Mouse (Mus musculus): ENCODE results near the gene Castor2. TPM values are rescaled to one million over a fixed set of nuclear protein-coding genes. Genes with fewer than 3 reads are reported as not detected.

Gene Castor2
- total and polyA plus RNA-seq, 3 experiments, result 14.2 to 21.1 (median 20.7) TPM

- WGBS, result 34% methylated on average over 18 of the region's 18 CpGs
- Histone ChIP-seq H3K36me3 (ENCODE audit: control insufficient read depth, insufficient read depth, low read length) (no peaks in the 10 kb centered on the region), H3K27me3 (ENCODE audit: control insufficient read depth, insufficient read depth, low read length) (no peaks in the 10 kb centered on the region), H3K79me2 (replicated peaks; ENCODE audit: control insufficient read depth, insufficient read depth, low read length) (no peaks in the 10 kb centered on the region), H3K27ac (no peak overlapping the region), H3K4me1 (ENCODE audit: control insufficient read depth, insufficient read depth, low read length) (no peaks in the 10 kb centered on the region; the same call in 1 of the 2 replicates), H3K9ac (ENCODE audit: low read depth, low read length) (no peak overlapping the region), H3K4me3 (no peak overlapping the region)
- no peak for DNase-seq
- intact Hi-C loops (cut with DNase I), result no loop called here
- TF ChIP-seq CTCF (IDR thresholded peaks at IDR 0.05) (no peak), POLR2A (IDR thresholded peaks at IDR 0.05; ENCODE audit: insufficient read depth, low read depth, low read length) (no peak), EP300 (IDR thresholded peaks at IDR 0.05; ENCODE audit: insufficient read depth, low read depth, low read length) (no peak)
Measured at GRCm38 (mm10) chr5:134080685-134081548, 18.6 kb upstream of the Castor2 start.

GRCm38 (mm10) chr5:134085227-134085626, 14.3 kb upstream of the Castor2 start:
- TF ChIP-seq CTCF (IDR thresholded peaks at IDR 0.05) (peak; percentile 30), EP300 (IDR thresholded peaks at IDR 0.05; ENCODE audit: insufficient read depth, low read depth, low read length) (no peak), POLR2A (IDR thresholded peaks at IDR 0.05; ENCODE audit: insufficient read depth, low read depth, low read length) (no peak)
- no peaks in the 10 kb centered on the region for H3K79me2 ChIP-seq (replicated peaks; ENCODE audit: control insufficient read depth, insufficient read depth, low read length)
- intact Hi-C loops (cut with DNase I), result no loop called here
- WGBS, result 72% methylated on average over 4 of the region's 4 CpGs
- no peak overlapping the region for H3K9ac ChIP-seq (ENCODE audit: low read depth, low read length)
- DNase-seq, result no peak
- H3K4me3 ChIP-seq, result no peak overlapping the region
- no peaks in the 10 kb centered on the region; the same call in 1 of the 2 replicates for H3K4me1 ChIP-seq (ENCODE audit: control insufficient read depth, insufficient read depth, low read length)
- H3K27ac ChIP-seq, result no peak overlapping the region
- no peaks in the 10 kb centered on the region for H3K27me3 ChIP-seq (ENCODE audit: control insufficient read depth, insufficient read depth, low read length)
- no peaks in the 10 kb centered on the region for H3K36me3 ChIP-seq (ENCODE audit: control insufficient read depth, insufficient read depth, low read length)

GRCm38 (mm10) chr5:134085887-134086639, 13.4 kb upstream of the Castor2 start:
- intact Hi-C loops (cut with DNase I), result no loop called here
- Histone ChIP-seq H3K4me3 (no peak overlapping the region), H3K9ac (ENCODE audit: low read depth, low read length) (no peak overlapping the region), H3K4me1 (ENCODE audit: control insufficient read depth, insufficient read depth, low read length) (no peaks in the 10 kb centered on the region), H3K36me3 (ENCODE audit: control insufficient read depth, insufficient read depth, low read length) (no peaks in the 10 kb centered on the region), H3K79me2 (replicated peaks; ENCODE audit: control insufficient read depth, insufficient read depth, low read length) (no peaks in the 10 kb centered on the region), H3K27ac (no peak overlapping the region), H3K27me3 (ENCODE audit: control insufficient read depth, insufficient read depth, low read length) (no peaks in the 10 kb centered on the region)
- no peak for TF ChIP-seq EP300 (IDR thresholded peaks at IDR 0.05; ENCODE audit: insufficient read depth, low read depth, low read length)
- TF ChIP-seq CTCF (IDR thresholded peaks at IDR 0.05), result no peak
- no peak for TF ChIP-seq POLR2A (IDR thresholded peaks at IDR 0.05; ENCODE audit: insufficient read depth, low read depth, low read length)
- no peak for DNase-seq
- 81% methylated on average over 3 of the region's 3 CpGs for WGBS

GRCm38 (mm10) chr5:134087211-134087610, 12.3 kb upstream of the Castor2 start:
- Histone ChIP-seq H3K27me3 (ENCODE audit: control insufficient read depth, insufficient read depth, low read length) (no peaks in the 10 kb centered on the region), H3K79me2 (replicated peaks; ENCODE audit: control insufficient read depth, insufficient read depth, low read length) (no peaks in the 10 kb centered on the region), H3K4me3 (no peak overlapping the region), H3K27ac (peak overlapping the region; percentile 41; the same call in 1 of the 2 replicates), H3K9ac (ENCODE audit: low read depth, low read length) (no peak overlapping the region), H3K4me1 (ENCODE audit: control insufficient read depth, insufficient read depth, low read length) (no peaks in the 10 kb centered on the region), H3K36me3 (ENCODE audit: control insufficient read depth, insufficient read depth, low read length) (no peaks in the 10 kb centered on the region)
- DNase-seq, result peak in 1 of 2 experiments; percentile 38
- TF ChIP-seq POLR2A (IDR thresholded peaks at IDR 0.05; ENCODE audit: insufficient read depth, low read depth, low read length) (no peak), EP300 (IDR thresholded peaks at IDR 0.05; ENCODE audit: insufficient read depth, low read depth, low read length) (no peak), CTCF (IDR thresholded peaks at IDR 0.05) (no peak)
- 53% methylated on average over 5 of the region's 5 CpGs for WGBS
- intact Hi-C loops (cut with DNase I), result no loop called here

GRCm38 (mm10) chr5:134095766-134096165, 3.7 kb upstream of the Castor2 start:
- Histone ChIP-seq H3K9ac (ENCODE audit: low read depth, low read length) (no peak overlapping the region), H3K36me3 (ENCODE audit: control insufficient read depth, insufficient read depth, low read length) (no peaks in the 10 kb centered on the region), H3K79me2 (replicated peaks; ENCODE audit: control insufficient read depth, insufficient read depth, low read length) (no peaks in the 10 kb centered on the region), H3K4me3 (no peak overlapping the region), H3K27ac (no peak overlapping the region), H3K27me3 (ENCODE audit: control insufficient read depth, insufficient read depth, low read length) (no peaks in the 10 kb centered on the region), H3K4me1 (ENCODE audit: control insufficient read depth, insufficient read depth, low read length) (0 out of 2 replicates have a peak, but pooled peaks cover 2% of the 10 kb centered on the region)
- 65% methylated on average over 2 of the region's 2 CpGs for WGBS
- no peak for DNase-seq
- intact Hi-C loops (cut with DNase I), result loop anchor here (5.0 kb wide), 1 partner anchor 82 kb away; the partner anchor contains the start of gene Rcc1l
- TF ChIP-seq EP300 (IDR thresholded peaks at IDR 0.05; ENCODE audit: insufficient read depth, low read depth, low read length), result no peak
- TF ChIP-seq POLR2A (IDR thresholded peaks at IDR 0.05; ENCODE audit: insufficient read depth, low read depth, low read length), result no peak
- TF ChIP-seq CTCF (IDR thresholded peaks at IDR 0.05), result no peak

Measured in heart, adult 2 months (tissue).